Mouse (Mus musculus): ENCODE results near the gene Slc9a9. TPM values are rescaled to one million over a fixed set of nuclear protein-coding genes. Genes with fewer than 3 reads are reported as not detected.

The Slc9a9 gene
- total and polyA plus RNA-seq, 3 experiments, result 0.46 to 0.71 TPM; not detected in 1

DNA sequence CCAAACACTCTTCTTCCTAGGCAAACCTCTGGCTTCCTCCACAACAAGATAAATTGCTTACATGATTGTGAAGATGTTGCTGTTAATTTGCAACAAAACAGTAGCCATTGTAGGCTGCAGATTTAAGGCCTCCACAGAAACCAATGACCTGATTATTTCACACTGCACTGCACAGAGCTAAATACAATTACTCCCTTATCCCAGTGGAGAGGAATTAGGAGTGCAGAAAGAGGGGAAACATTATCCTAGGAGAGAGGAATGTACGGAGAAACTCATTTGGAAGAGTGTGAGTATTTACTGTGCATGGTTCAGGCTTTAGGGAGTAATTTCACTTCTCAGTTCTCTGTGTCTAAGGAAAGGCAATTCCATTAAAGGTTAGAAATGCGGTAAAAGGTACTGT lies 53.9 kb downstream of the Slc9a9 start:
- TF ChIP-seq POLR2AphosphoS2 (IDR thresholded peaks at IDR 0.05; ENCODE audit: low read length), result no peak
- TF ChIP-seq CTCF (IDR thresholded peaks at IDR 0.05 in 2 of 3, conservative IDR thresholded peaks at IDR 0.05 in 1 of 3; ENCODE audit: control insufficient read depth in 1 of 3, insufficient read depth in 1 of 3, low read depth in 2 of 3, low read length in 3 of 3, poor library complexity in 1 of 3, severe bottlenecking in 1 of 3), result no peak
- no peak for TF ChIP-seq MXI1 (IDR thresholded peaks at IDR 0.05; ENCODE audit: low read depth, low read length)
- no peak for TF ChIP-seq BHLHE40 (IDR thresholded peaks at IDR 0.05; ENCODE audit: borderline replicate concordance, low read depth, low read length)
- no peak for TF ChIP-seq MYC (IDR thresholded peaks at IDR 0.05; ENCODE audit: low read depth, low read length)
- TF ChIP-seq POLR2A (IDR thresholded peaks at IDR 0.05; ENCODE audit: control insufficient read depth in 1 of 2, insufficient read depth in 1 of 2, low read depth in 1 of 2, low read length in 2 of 2, poor library complexity in 1 of 2), result no peak
- TF ChIP-seq ZMIZ1 (IDR thresholded peaks at IDR 0.05; ENCODE audit: low read depth, low read length), result no peak
- no peak for TF ChIP-seq USF1 (IDR thresholded peaks at IDR 0.05; ENCODE audit: low read depth, low read length)
- no peak for TF ChIP-seq ELF1 (IDR thresholded peaks at IDR 0.05; ENCODE audit: low read depth, low read length)
- TF ChIP-seq MYB (IDR thresholded peaks at IDR 0.05; ENCODE audit: low read depth, low read length), result no peak
- TF ChIP-seq TBP (IDR thresholded peaks at IDR 0.05; ENCODE audit: low read depth, low read length), result no peak
- no peak for TF ChIP-seq NELFE (IDR thresholded peaks at IDR 0.05; ENCODE audit: low read depth, low read length)
- no peak for TF ChIP-seq ZNF384 (IDR thresholded peaks at IDR 0.05; ENCODE audit: low read depth, low read length)
- TF ChIP-seq ZKSCAN1 (IDR thresholded peaks at IDR 0.05; ENCODE audit: low read depth, low read length), result no peak
- DNase-seq (ENCODE audit: low read depth, low spot score), result no peak
- no peaks in the 10 kb centered on the region for H3K36me3 ChIP-seq (ENCODE audit: control insufficient read depth in 1 of 2, insufficient read depth in 2 of 2, low read length in 2 of 2)

DNA sequence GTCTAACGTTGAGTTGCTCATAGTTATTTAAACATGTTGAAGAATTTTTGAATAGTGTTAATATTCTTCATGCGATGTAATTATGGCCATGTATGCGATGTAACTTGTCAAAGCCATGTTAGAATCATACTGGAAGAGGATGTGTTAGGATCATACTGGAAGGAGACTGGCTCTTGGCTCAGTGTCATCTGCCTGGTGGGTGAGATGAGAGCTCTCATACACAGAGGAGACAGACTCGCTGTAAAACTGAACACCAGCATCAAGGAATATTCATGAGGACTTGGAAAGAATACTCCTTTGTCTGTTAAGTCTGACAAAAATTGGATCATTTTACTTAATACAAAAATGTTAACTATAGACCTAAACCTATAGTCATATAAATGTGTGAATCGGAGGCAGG lies 55.4 kb downstream of the Slc9a9 start:
- Histone ChIP-seq H3K4me3 (ENCODE audit: control insufficient read depth in 1 of 2, insufficient read depth in 1 of 2, low read depth in 2 of 2, low read length in 2 of 2) (no peak overlapping the region), H3K9me3 (replicated peaks; ENCODE audit: insufficient read depth, low read length) (no peaks in the 10 kb centered on the region), H3K4me1 (ENCODE audit: control insufficient read depth in 1 of 2, insufficient read depth in 2 of 2, low read length in 2 of 2) (no peaks in the 10 kb centered on the region), H3K79me2 (ENCODE audit: control insufficient read depth, insufficient read depth, low read length, poor library complexity) (no peaks in the 10 kb centered on the region), H3K9ac (ENCODE audit: control insufficient read depth, low read depth, low read length, poor library complexity, severe bottlenecking) (no peak overlapping the region), H3K36me3 (ENCODE audit: control insufficient read depth in 1 of 2, insufficient read depth in 2 of 2, low read length in 2 of 2) (no peaks in the 10 kb centered on the region), H3K27ac (ENCODE audit: control insufficient read depth, low read depth, low read length) (no peak overlapping the region), H3K27me3 (ENCODE audit: control insufficient read depth in 1 of 2, insufficient read depth in 2 of 2, low read length in 2 of 2) (no peaks in the 10 kb centered on the region)
- DNase-seq (ENCODE audit: low read depth, low spot score), result no peak
- TF ChIP-seq TAL1 (IDR thresholded peaks at IDR 0.05; ENCODE audit: low read length) (no peak), CHD1 (IDR thresholded peaks at IDR 0.05; ENCODE audit: low read depth, low read length) (no peak), POLR2A (IDR thresholded peaks at IDR 0.05; ENCODE audit: control insufficient read depth in 1 of 2, insufficient read depth in 1 of 2, low read depth in 1 of 2, low read length in 2 of 2, poor library complexity in 1 of 2) (no peak), ZNF384 (IDR thresholded peaks at IDR 0.05; ENCODE audit: low read depth, low read length) (no peak), ZMIZ1 (IDR thresholded peaks at IDR 0.05; ENCODE audit: low read depth, low read length) (no peak), RCOR1 (IDR thresholded peaks at IDR 0.05; ENCODE audit: low read depth, low read length) (no peak)

More for the DNA sequence above, 53.9 kb downstream of the Slc9a9 start:
- no peaks in the 10 kb centered on the region for H3K4me1 ChIP-seq (ENCODE audit: control insufficient read depth in 1 of 2, insufficient read depth in 2 of 2, low read length in 2 of 2)
- H3K27me3 ChIP-seq (ENCODE audit: control insufficient read depth in 1 of 2, insufficient read depth in 2 of 2, low read length in 2 of 2), result no peaks in the 10 kb centered on the region
- no peak overlapping the region for H3K9ac ChIP-seq (ENCODE audit: control insufficient read depth, low read depth, low read length, poor library complexity, severe bottlenecking)
- no peak overlapping the region for H3K4me3 ChIP-seq (ENCODE audit: control insufficient read depth in 1 of 2, insufficient read depth in 1 of 2, low read depth in 2 of 2, low read length in 2 of 2)
- H3K9me3 ChIP-seq (replicated peaks; ENCODE audit: insufficient read depth, low read length), result no peaks in the 10 kb centered on the region
- no peaks in the 10 kb centered on the region for H3K79me2 ChIP-seq (ENCODE audit: control insufficient read depth, insufficient read depth, low read length, poor library complexity)
- no peak overlapping the region for H3K27ac ChIP-seq (ENCODE audit: control insufficient read depth, low read depth, low read length)

Measured in MEL (cell line).